Mouse (Mus musculus): ENCODE measurements around the gene Prap1.
A peak's percentile ranks its signal among the peaks of the same experiment; 100 is the strongest.

The Prap1 gene

DNA sequence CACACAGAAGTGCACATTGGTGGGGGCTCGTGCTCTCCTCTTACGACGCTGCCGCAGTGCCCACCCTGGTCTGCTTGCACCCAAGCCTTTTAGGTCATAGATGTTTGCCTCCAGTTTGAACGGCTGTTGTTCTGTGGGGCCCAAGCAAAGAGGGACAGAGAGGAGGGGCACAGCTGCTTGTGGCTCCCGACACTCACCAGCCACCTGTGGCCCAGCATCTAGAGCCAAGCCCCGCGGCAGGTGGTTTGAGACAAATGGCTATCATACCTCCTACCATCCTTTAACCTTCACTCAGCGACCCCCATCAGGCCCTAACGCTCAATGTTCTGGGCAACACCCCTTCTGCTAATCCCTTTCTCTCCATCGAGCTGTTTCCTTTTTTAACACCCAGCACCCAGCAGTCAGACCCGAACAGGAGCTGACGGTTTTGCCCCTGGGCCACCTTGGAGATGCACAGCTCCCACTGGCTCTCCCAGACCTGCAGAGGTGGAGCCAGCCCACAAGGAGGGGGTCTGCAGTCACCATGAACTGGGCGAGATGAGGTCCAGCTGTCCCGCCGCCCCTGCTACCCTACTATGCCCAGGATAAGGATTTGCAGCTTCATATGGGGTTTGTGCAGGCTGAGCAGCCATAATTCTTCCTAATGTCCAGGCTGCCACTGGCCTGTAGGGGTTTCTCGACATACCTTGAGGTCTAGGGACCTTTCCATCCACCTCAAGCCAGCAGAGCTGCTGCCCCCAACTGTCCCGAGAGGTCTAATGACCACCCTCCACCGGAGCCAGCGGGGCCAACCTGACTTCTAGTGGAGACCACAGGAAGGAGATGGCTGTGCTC, 11.6 kb upstream of the Prap1 start:
- DNase-seq (ENCODE audit: extremely low spot score, low spot score): no peak

DNA sequence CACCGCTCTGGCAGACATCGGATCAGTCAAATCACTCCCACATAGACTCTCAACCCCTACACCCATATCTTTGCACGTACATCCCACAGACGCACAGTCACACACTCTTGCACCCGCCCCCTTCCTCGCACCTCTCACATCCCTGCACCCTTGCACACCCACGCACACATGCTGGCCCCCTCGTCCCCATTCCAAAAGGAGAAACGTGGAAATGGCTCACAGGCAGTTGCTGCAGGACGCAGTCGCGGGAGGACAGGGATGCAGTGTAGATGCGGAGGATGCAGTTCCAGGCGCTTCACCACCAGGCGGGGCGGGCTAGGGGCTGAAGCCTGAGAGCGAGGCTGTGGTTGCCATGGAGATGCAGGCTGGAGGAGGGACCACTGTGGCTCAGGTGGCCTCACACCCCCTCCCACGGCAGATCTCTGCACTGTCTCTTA, 10.9 kb upstream of the Prap1 start, which contains the start of gene Caly:
Gene Caly, minus strand, starts transcription at position 307 of the 437 bp plus-strand sequence.
- DNase-seq (ENCODE audit: extremely low spot score, low spot score): peak; percentile 73

DNA sequence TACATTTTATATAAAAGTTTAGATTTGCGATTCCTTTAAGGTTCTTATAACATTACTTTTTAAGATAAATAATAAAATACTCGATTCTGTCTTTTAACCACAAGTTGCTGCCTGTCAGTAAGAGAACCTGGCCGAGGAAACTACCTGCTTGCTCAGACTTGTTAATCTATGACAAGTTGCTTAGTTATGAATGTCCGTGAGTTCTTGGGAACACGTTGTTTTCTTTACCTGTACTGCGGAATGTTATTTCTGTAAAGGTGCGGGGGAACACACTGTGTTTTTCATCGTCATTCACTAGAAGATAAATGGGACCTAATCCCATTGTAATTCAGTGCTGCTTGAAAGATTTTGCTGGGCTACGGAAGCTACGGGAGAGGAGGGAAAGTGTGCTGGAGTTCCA, 2.6 kb upstream of the Prap1 start:
- no peak for DNase-seq (ENCODE audit: extremely low spot score, low spot score)

DNA sequence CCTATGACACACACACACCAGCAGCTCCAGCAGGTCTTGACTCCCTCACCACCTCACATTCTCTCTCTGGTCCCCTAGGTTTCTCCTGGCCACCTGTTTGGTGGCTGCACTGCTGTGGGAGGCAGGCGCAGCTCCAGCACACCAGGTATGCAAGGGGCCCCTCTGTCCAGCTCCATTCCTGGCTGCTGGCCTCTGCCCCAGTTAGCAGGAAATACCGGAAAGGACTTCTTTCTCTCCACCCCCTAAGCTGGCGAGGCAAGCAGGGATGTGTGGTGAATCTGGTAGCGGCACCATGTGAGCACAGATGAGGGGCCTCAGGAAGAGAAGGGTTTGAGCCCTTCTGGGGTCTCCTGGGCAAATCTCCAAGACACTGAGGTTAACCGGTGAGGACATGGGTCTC, 1.8 kb downstream of the Prap1 start:
- DNase-seq (ENCODE audit: extremely low spot score, low spot score): no peak

DNA sequence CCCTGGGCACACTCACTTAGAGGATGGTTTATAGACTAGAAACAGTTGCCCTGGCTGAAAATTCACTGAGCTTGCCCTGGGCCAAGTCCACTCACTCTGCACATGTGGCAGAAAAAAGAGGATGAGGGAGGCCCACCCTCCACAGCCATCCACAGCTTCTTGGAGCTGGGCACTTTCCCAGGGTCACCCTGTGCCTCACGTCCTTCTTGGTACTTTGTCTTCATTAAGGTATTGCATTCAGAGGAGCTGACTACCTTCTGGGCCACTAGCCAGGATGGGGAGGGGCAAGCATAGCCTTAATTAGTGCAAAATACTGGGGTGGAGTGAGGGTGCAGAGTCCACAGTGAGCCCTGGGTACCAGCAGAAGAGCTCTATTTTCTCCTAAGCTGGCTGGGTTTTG, 2.4 kb downstream of the Prap1 start:
- DNase-seq (ENCODE audit: extremely low spot score, low spot score): no peak

DNA sequence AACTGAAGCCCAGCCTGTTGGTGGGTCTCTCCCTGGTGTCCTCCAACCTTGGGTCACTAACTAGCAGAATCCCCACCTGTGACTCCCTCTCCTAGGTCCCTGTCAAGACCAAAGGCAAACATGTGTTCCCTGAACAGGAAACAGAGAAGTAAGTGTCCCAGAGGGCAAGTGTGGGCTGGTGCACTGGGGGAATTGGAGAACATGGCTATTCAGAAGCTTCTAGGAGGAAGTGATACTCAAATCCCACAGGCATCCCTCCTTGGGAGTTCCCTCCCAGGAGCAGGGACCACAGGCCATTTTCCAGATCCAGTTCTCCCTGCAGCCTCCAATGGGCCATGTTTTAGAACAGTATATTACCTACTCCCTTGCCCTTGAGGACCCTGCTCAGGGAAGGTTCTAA, 2.9 kb downstream of the Prap1 start:
- no peak for DNase-seq (ENCODE audit: extremely low spot score, low spot score)

DNA sequence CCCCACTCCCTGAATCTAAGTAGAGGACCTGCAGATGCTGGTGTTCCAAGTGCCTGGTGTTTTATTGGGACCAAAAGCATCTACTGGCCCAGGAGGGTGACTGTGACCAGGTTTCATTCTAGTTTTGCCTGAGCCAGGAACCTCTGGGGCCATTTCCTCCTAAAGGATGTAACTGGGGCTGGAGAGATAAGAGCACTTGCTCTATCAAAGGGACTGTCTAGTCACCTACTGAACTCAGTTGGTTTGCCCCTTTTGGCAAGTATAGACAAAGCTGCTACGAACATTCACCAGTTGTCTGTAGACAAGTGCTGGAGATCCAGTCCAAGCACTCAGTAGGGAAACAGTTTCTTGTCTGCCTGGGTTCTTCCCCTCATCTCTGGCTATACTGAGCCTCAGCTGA, 5.3 kb downstream of the Prap1 start:
- DNase-seq (ENCODE audit: extremely low spot score, low spot score): no peak

DNA sequence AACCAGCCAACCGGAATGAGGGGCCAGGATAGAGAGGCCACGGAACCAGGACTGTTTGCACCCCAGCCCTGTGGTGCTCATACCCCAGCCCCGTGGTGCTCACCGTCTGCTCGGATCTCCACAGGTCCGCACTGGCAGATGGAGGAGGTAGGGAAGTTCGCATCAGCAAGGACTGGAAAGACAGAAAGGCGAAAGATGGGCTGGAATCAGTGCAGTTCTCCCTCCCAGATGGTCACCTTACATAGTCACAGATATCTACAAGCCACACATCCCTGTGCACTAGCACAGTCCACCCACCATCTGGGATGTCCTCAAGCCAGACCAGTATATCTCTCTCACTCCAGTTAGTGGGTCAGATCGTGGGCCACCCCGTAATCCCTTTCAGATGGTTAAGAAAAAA, 8.3 kb downstream of the Prap1 start:
- no peak for DNase-seq (ENCODE audit: extremely low spot score, low spot score)

DNA sequence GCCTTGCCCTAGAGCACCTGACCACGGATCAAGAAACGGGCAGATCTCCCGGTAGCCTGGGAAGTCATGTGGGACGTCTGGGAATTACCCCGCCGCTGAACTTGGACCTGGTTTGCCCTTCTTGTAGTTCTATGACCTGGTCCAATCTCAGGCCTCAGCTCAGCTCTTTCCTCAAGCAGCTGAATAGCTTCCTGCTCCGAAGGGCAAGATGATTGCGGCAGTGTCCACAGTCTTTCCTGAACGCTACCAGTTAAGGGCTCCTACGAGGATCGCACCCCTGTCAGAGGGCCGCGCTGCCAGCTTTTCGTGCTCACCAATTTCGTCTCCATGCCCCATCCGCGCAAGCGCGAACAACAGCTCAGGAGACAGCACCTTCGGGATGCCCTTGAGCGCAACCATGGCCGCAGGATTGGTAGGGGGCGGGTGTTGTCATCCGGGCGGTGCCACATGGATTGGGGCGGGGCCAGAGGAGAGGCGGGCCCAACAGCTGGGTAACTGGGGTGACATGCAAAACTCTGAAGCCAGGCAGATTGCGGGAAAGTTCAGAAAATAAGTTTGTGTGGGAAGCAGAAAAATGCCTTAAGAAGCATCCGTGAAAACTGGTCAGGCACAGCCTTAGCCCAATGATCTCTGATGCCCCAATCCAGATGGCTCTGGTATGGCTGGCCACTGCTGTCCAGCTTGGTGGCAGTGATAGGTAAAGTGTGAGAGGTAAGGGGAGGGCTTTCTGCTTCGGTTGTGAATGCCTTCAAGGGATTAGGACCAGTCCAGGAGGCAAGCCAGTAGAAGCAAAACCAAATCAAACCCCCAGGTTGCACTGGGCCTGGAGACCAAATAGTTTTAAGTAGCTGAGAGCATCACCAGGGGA, 9.0 kb downstream of the Prap1 start, which contains the start of gene Fuom:
Gene Fuom, minus strand, starts transcription at position 449 of the 868 bp plus-strand sequence.
- DNase-seq (ENCODE audit: extremely low spot score, low spot score): peak; percentile 68

DNA sequence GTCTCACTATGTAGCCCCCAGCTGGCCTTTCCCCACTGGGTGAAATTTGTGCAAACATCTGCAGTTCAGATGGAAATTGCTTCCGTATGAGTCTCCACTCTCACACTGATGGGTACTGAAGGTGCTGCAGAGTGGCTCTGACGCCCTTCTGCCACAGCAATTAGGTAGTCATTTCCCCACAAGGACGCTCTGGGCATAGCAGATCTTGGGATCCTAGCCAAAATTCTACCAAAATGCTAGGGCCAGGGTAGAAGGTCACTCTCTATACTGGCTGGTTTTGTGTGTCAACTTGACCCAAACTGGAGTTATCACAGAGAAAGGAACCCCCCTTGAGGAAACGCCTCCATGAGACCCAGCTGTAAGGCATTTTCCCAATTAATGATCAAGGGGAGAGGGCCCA, 10.8 kb downstream of the Prap1 start:
- DNase-seq (ENCODE audit: extremely low spot score, low spot score): no peak

DNA sequence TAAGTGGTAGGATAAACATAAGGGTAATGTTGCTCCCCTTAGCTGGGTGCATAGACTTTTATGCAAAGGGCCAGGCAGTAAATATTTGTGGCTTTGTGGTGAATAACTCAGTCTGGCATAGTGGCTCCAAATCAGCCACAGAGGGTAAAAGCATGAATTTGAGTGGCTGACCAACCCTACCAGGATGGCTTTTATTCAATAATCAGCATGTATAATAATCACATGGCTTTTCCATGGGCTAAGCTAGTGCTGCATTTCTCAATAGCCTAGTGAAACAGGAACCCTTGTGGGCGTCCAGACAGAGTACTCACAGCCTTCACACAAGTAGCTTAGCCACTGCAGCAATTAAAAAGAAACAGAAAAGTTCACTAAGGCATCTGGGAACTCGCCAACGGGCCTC, 18.7 kb downstream of the Prap1 start:
- no peak for DNase-seq (ENCODE audit: extremely low spot score, low spot score)

DNA sequence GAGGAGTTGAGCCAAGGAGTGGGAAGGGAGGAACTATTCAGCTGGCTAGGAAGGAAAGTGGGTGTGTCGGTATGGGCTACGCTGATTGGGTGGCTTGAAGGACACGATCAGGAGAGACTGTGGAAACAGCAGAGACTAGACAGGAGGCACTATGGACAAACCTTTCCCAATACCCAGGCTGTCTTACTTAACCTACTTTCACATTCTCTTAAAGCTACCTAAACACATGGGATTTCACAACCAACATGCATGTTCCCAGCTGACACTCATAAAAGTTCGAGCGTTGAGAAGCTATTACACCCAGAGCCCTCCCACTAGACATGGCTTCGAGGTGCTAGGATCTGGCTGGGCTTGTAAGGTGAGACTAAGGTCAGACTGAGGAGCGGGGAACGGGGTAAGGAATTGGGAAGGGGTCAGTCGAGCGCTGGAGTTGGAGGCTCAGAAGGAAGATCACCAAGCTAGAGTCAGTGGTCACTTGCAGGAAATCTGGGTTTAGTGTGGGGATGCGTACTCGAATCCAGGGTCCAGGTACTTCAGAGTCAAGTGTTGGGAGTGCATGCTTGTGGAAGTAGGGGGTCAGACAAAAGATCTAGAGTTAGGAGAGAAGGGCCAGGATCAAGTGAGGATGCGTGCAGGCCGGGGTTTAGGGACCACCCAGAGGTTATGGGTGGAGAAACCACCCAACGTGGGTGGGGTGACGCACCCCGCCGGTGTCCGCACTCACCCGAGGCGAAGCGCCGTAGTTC, 22.6 kb downstream of the Prap1 start, which contains the start of gene Paox:
Gene Paox, plus strand, starts transcription at position 217 of the 746 bp plus-strand sequence.
- peak; percentile 78 for DNase-seq (ENCODE audit: extremely low spot score, low spot score)

DNA sequence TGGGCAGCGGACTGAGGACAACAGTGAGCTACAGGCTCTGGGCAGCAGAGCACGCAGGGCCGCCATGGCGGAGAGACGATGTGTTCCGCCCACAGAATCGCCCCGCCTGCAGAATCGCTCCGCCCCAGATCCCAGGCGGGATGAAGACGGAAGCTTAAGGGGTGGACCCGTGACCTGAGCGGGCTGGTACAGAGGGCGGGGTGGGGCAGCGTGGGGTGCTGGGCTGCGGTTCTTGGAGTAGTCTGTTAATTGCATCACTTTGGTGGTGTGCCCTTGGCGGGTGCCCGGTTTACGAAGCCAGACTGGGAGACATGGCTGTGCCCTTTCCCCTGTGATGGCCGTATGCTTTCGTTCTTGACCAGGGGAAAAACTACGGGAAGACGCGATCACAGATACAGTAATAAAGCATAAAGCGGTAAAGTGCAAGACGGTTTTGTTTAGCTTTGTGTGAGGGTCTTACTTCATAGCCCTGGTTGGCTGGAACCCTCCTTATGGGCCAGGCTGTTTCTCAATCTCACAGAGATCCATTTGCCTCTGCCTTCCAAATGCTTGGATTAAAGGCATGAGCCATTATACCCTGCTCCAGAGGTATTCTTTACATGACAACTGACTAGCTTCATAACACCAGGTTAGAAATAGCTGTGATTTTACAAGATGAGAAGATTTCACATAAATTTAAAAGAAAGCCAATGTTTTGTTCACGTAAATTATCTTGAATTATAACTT, 23.3 kb downstream of the Prap1 start, which contains the start of gene Echs1:
Gene Echs1, minus strand, starts transcription at position 148 of the 726 bp plus-strand sequence.
- no peak for DNase-seq (ENCODE audit: extremely low spot score, low spot score)

DNA sequence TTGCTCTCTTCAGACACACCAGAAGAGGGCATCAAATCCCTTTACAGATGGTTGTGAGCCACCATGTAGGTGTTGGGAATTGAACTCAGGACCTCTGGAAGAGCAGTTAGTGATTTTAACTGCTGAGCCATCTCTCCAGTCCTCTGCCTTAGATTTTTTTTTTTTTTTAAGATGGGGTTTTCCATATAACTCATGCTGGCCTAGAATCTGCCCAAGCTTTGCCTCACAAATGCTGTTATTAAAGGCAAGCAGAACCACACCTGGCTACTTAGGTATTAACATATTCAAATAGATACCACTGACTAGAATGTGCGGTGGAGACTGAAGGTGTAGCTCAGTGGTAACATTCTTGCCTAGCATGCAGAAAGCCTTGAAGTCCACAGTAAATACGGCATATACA, 27.3 kb downstream of the Prap1 start:
- no peak for DNase-seq (ENCODE audit: extremely low spot score, low spot score)

DNA sequence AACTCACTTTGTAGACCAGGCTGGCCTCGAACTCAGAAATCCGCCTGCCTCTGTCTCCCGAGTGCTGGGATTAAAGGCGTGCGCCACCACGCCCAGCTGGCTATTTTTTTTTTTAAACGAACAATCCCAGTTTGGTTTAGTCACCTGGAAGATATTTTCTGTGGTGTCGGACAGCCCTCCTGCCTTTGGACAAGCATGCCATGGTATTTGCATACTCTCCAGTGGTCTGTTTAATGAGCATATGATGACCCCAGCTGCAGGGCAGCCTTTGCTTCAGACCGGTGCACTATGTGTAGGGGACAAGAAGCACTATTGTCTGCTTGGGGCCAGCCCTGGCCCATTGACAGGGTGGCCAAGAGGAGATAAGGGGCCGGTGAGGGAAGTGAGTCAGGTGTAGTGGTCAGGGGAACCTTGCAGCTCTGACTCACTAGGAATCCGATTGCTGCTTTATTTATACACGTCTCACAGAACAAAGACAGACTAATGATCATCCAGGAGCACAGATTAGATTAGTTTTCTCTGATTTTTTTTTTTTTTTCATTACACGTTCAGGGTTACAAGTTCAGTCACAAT, 28.2 kb downstream of the Prap1 start:
- no peak for DNase-seq (ENCODE audit: extremely low spot score, low spot score)

DNA sequence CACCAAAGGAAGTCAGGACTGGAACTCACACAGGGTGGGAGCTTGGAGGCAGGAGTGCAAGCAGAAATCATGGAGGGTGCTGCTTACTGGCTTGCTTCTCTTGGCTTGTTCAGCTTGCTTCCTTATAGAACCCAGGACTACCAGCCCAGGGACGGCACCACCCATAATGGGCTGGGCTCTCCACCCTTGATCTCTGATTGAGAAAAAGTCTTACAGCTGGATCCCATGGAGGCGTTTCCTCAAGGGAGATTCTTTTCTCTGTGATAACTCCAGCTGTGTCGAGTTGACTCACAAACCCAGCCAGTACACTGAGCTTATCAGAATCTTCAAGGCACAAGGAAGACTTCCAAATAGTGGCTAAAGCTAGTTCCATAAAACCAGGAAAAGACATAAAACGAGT, 29.6 kb downstream of the Prap1 start:
- no peak for DNase-seq (ENCODE audit: extremely low spot score, low spot score)

DNA sequence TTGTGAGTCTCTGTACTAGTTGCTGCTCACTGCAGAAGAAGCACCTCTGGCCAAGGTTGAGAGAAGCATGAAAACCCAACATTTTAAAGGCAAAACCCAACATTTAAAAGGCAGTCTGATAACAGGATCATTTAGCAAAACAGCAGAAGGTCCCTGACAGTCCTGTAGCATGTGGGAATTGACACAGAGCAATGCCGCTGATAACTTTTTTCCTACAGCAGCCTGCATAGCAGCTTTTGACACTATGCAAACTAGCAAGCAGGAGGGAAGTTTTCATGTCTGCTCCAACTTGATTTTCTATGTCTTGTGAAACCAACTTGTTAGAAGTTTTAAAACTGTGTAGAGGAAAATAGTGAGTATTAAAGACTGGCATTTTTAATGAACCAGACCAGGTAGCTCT, 31.2 kb downstream of the Prap1 start:
- no peak for DNase-seq (ENCODE audit: extremely low spot score, low spot score)

DNA sequence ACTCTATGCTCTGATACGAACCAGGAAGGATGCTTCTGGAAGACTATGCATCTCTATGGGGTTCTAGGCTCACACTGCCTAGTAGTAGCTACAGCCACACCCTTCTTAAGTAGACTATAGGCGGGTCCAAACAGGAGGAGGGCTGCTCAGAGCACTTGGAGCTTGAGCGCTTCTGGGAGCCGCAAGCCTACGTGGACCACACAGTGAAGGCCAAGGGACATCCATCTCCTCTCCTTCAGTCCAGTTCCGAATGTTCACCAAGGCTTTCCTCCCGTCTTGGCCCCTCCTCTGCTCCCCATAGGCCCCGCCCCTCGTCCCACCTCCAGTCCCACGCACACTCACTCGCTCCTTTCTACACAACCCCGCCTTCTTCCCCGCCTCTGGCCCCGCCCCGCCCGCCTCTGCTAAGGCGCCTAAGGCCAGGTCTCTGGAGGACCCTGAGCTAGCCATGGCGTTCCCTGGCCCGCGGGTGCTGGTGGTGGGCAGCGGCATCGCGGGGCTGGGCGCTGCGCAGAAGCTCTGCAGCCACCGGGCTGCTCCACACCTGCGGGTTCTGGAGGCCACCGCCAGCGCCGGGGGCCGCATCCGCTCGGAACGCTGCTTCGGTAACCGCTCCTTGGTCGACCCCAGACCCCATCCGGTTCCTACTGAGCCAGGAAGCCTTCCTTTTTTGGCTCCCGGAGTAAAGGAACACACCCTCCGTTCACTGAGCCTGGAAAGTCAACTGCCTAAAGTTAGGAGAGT, 32.3 kb downstream of the Prap1 start:
- DNase-seq (ENCODE audit: extremely low spot score, low spot score): peak; percentile 93

DNA sequence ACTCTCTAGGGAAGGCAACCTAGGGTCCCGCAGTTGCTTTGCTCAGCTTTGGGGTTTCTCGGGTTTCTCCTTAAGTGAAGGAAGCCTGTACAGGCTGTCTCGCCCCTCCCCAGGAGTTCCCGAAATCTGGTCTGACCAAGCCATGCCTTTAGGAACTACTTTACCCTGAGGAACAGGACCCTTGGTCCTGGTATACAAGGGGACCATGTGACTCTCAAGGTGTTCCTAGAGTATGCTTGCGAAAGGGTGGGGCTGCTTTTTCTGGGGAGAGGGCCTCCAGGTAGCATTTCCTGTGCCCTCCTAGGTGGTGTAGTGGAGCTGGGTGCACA, 32.8 kb downstream of the Prap1 start:
- DNase-seq (ENCODE audit: extremely low spot score, low spot score): no peak

DNA sequence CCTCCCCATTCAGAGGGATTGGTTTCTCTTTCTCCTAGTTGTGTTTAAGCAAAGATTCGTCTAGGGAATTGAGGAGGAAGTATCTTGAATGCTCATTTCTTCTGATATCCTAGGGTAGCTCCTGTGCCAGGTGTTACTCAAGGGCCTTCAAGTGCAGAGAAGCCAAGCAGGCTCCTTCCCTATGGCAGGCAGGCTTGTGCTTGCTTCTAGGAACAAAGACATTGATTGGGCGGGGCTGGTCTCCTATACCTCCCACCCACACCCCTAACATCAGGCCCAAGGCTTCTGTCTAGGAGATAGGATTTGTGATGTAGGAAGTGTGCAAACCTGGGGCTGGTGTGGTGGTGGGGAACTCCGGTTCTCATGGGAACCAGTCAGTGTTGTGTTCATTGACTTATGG, 33.7 kb downstream of the Prap1 start:
- no peak for DNase-seq (ENCODE audit: extremely low spot score, low spot score)
